Mouse (Mus musculus): Measurements from ENCODE around the gene Resf1. TPM values are rescaled to one million over a fixed set of nuclear protein-coding genes. Genes with fewer than 3 reads are reported as not detected.
"Not testable (repeated sequence)": the region's sequence is repeated elsewhere in the genome, so short reads cannot be mapped to it uniquely, and the experiment has no call there.

Resf1 gene
- total and polyA plus RNA-seq, 3 experiments, result 12.9 to 103 (median 20.4) TPM

GRCm38 (mm10) chr6:149344372-149344771 lies 35.2 kb downstream of the Resf1 start:
- no peaks in the 10 kb centered on the region for H3K79me2 ChIP-seq (ENCODE audit: control insufficient read depth, insufficient read depth, low read length, poor library complexity)
- no peaks in the 10 kb centered on the region for H3K36me3 ChIP-seq (ENCODE audit: control insufficient read depth in 1 of 2, insufficient read depth in 2 of 2, low read length in 2 of 2)
- no peak for TF ChIP-seq ZKSCAN1 (IDR thresholded peaks at IDR 0.05; ENCODE audit: low read depth, low read length)
- TF ChIP-seq GATA1 (IDR thresholded peaks at IDR 0.05; ENCODE audit: low read depth, low read length), result no peak
- no peak for TF ChIP-seq E2F4 (IDR thresholded peaks at IDR 0.05; ENCODE audit: borderline replicate concordance, low read depth, low read length)
- no peak for TF ChIP-seq MAX (IDR thresholded peaks at IDR 0.05; ENCODE audit: low read length)
- no peak for TF ChIP-seq TAL1 (IDR thresholded peaks at IDR 0.05; ENCODE audit: low read length)
- no peak for TF ChIP-seq ZC3H11A (IDR thresholded peaks at IDR 0.05; ENCODE audit: low read depth, low read length)
- TF ChIP-seq SIN3A (IDR thresholded peaks at IDR 0.05; ENCODE audit: low read length), result no peak
- no peak for TF ChIP-seq UBTF (IDR thresholded peaks at IDR 0.05; ENCODE audit: borderline replicate concordance, insufficient read depth, low read depth, low read length)
- DNase-seq (ENCODE audit: low read depth, low spot score), result no peak
- no peak overlapping the region for H3K9ac ChIP-seq (ENCODE audit: control insufficient read depth, low read depth, low read length, poor library complexity, severe bottlenecking)
- no peak overlapping the region for H3K27ac ChIP-seq (ENCODE audit: control insufficient read depth, low read depth, low read length)
- no peaks in the 10 kb centered on the region for H3K4me1 ChIP-seq (ENCODE audit: control insufficient read depth in 1 of 2, insufficient read depth in 2 of 2, low read length in 2 of 2)
- H3K27me3 ChIP-seq (ENCODE audit: control insufficient read depth in 1 of 2, insufficient read depth in 2 of 2, low read length in 2 of 2), result no peaks in the 10 kb centered on the region
- no peak overlapping the region for H3K4me3 ChIP-seq (ENCODE audit: control insufficient read depth in 1 of 2, insufficient read depth in 1 of 2, low read depth in 2 of 2, low read length in 2 of 2)
- H3K9me3 ChIP-seq (replicated peaks; ENCODE audit: insufficient read depth, low read length), result 0 out of 2 replicates have a peak, but pooled peaks cover 2% of the 10 kb centered on the region

- DNase-seq (ENCODE audit: low read depth, low spot score), result peak; percentile 69
- not testable (repeated sequence) for H3K4me3 ChIP-seq (ENCODE audit: control insufficient read depth in 1 of 2, insufficient read depth in 1 of 2, low read depth in 2 of 2, low read length in 2 of 2); H3K36me3 ChIP-seq (ENCODE audit: control insufficient read depth in 1 of 2, insufficient read depth in 2 of 2, low read length in 2 of 2); H3K27ac ChIP-seq (ENCODE audit: control insufficient read depth, low read depth, low read length); H3K79me2 ChIP-seq (ENCODE audit: control insufficient read depth, insufficient read depth, low read length, poor library complexity); H3K27me3 ChIP-seq (ENCODE audit: control insufficient read depth in 1 of 2, insufficient read depth in 2 of 2, low read length in 2 of 2); H3K9me3 ChIP-seq (replicated peaks; ENCODE audit: insufficient read depth, low read length); H3K4me1 ChIP-seq (ENCODE audit: control insufficient read depth in 1 of 2, insufficient read depth in 2 of 2, low read length in 2 of 2); H3K9ac ChIP-seq (ENCODE audit: control insufficient read depth, low read depth, low read length, poor library complexity, severe bottlenecking)
Observed at GRCm38 (mm10) chr6:149348211-149348610, 39.0 kb downstream of the Resf1 start.

DNA sequence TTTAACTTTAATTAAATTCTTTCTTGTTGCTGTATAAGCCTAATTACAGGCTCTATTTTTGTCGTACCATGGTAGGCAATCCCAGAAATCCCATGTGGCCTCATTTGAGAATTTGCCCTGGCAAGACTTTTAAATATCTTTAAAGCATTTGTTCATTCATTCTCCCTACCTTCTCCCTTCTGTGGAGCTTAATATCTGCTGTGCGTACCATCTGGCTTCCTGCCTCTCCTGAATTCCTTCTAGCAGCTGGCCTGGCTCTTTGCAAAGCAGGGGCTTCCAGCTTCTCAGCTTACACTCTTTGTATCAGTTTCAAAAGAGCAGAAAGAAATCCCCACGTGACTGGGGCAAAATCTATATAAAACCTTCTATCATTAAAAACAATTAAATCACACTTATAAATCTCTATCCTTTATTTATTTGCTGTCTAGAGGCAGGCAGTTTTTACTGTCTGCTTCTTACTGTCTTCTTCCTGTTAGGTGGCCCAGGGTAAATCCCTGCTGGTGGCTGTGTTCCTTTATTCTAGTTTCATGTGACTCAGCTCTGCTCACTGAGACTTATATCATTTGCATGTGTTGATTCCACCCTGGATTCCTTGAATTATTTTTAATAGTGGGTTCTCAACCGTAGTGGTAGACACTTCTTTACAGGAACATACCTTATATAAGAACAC lies 45.7 kb downstream of the Resf1 start:
- H3K79me2 ChIP-seq (ENCODE audit: control insufficient read depth, insufficient read depth, low read length, poor library complexity), result no peaks in the 10 kb centered on the region
- H3K4me3 ChIP-seq (ENCODE audit: control insufficient read depth in 1 of 2, insufficient read depth in 1 of 2, low read depth in 2 of 2, low read length in 2 of 2), result no peak overlapping the region
- peak overlapping the region; percentile 54 for H3K27ac ChIP-seq (ENCODE audit: control insufficient read depth, low read depth, low read length)
- no peaks in the 10 kb centered on the region for H3K9me3 ChIP-seq (replicated peaks; ENCODE audit: insufficient read depth, low read length)
- peak; percentile 30 for DNase-seq (ENCODE audit: low read depth, low spot score)
- H3K27me3 ChIP-seq (ENCODE audit: control insufficient read depth in 1 of 2, insufficient read depth in 2 of 2, low read length in 2 of 2), result no peaks in the 10 kb centered on the region
- no peak overlapping the region for H3K9ac ChIP-seq (ENCODE audit: control insufficient read depth, low read depth, low read length, poor library complexity, severe bottlenecking)
- peaks cover 0 to 6% of the 10 kb centered on the region in 2 experiments; a peak in 2 of 4 replicates for H3K36me3 ChIP-seq (ENCODE audit: control insufficient read depth in 1 of 2, insufficient read depth in 2 of 2, low read length in 2 of 2)
- peaks cover 0 to 3% of the 10 kb centered on the region in 2 experiments; a peak in 2 of 4 replicates for H3K4me1 ChIP-seq (ENCODE audit: control insufficient read depth in 1 of 2, insufficient read depth in 2 of 2, low read length in 2 of 2)
- TF ChIP-seq MAFK (IDR thresholded peaks at IDR 0.05; ENCODE audit: borderline replicate concordance, low read depth, low read length) (no peak), KAT2A (conservative IDR thresholded peaks at IDR 0.05; ENCODE audit: low read depth, low read length) (no peak), TBP (IDR thresholded peaks at IDR 0.05; ENCODE audit: low read depth, low read length) (no peak), USF1 (IDR thresholded peaks at IDR 0.05; ENCODE audit: low read depth, low read length) (no peak), CHD1 (IDR thresholded peaks at IDR 0.05; ENCODE audit: low read depth, low read length) (no peak), POLR2A (IDR thresholded peaks at IDR 0.05; ENCODE audit: control insufficient read depth in 1 of 2, insufficient read depth in 1 of 2, low read depth in 1 of 2, low read length in 2 of 2, poor library complexity in 1 of 2) (no peak), HCFC1 (IDR thresholded peaks at IDR 0.05; ENCODE audit: low read depth, low read length) (no peak), ZMIZ1 (IDR thresholded peaks at IDR 0.05; ENCODE audit: low read depth, low read length) (no peak), MEF2A (IDR thresholded peaks at IDR 0.05; ENCODE audit: extremely low read depth, insufficient replicate concordance, low read depth, low read length, poor library complexity, severe bottlenecking) (no peak), UBTF (IDR thresholded peaks at IDR 0.05; ENCODE audit: borderline replicate concordance, insufficient read depth, low read depth, low read length) (no peak), TCF12 (IDR thresholded peaks at IDR 0.05; ENCODE audit: low read depth, low read length) (no peak), POLR2AphosphoS5 (IDR thresholded peaks at IDR 0.05; ENCODE audit: borderline replicate concordance, low read depth, low read length) (no peak), GABPA (IDR thresholded peaks at IDR 0.05; ENCODE audit: low read depth, low read length) (no peak), SMC3 (IDR thresholded peaks at IDR 0.05; ENCODE audit: low read depth, low read length) (no peak), CHD2 (IDR thresholded peaks at IDR 0.05; ENCODE audit: low read length) (no peak), USF2 (IDR thresholded peaks at IDR 0.05; ENCODE audit: borderline replicate concordance in 1 of 2, insufficient read depth in 1 of 2, low read depth in 1 of 2, low read length in 2 of 2) (no peak), E2F4 (IDR thresholded peaks at IDR 0.05; ENCODE audit: borderline replicate concordance, low read depth, low read length) (no peak), SIN3A (IDR thresholded peaks at IDR 0.05; ENCODE audit: low read length) (no peak), NRF1 (IDR thresholded peaks at IDR 0.05; ENCODE audit: insufficient read depth, low read depth, low read length, poor library complexity, severe bottlenecking) (no peak)

Measured in MEL (cell line).